Mouse (Mus musculus) liver, embryonic 14.5 days (tissue): Measurements from ENCODE around the gene Ksr2.

ENCODE experiments used
- CTCF ChIP-seq: IDR thresholded peaks from 2 replicates; pipeline ENCODE4 v1.5.1; 2016; ENCODE audit warnings: antibody characterized with exemption, low read depth, control low read depth
- EP300 ChIP-seq: IDR thresholded peaks from 2 replicates; pipeline ENCODE4 v1.6.1; 2016; ENCODE audit warnings: antibody characterized with exemption, low read depth

GRCm38 (mm10) chr5:117370592-117370991 is 43.2 kb upstream of the Ksr2 start:
- TF ChIP-seq EP300 (no peak), CTCF (no peak)
